Mouse (Mus musculus): ENCODE results near the gene Osbpl11.

The Osbpl11 gene

DNA sequence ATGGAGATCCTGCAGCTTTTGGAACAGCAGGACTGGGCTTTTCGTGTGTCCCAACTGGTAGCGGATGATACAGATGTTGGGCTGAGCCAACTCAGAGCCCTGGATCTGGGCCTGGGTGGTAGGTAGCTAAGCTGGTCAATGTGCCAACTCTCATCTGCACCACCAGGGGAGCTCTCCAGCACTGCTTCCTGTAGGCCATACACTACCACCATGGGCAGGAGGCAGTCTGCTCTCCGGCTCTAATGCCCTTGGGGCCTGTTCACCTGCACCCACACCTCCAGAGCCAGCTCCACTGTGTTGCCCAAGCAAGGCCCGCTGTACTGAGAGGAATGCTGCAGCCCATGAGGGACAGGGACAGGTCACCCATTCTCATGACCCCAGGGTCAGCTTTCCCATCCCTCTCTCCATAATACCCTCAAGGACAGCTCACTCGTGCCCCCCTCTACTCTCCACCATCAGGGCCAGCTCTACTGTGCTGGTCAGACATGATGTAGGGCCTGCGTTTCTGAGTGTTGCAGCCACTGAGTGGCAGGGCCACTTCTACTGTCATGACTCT, 59.3 kb downstream of the Osbpl11 start:
- no peak for DNase-seq

DNA sequence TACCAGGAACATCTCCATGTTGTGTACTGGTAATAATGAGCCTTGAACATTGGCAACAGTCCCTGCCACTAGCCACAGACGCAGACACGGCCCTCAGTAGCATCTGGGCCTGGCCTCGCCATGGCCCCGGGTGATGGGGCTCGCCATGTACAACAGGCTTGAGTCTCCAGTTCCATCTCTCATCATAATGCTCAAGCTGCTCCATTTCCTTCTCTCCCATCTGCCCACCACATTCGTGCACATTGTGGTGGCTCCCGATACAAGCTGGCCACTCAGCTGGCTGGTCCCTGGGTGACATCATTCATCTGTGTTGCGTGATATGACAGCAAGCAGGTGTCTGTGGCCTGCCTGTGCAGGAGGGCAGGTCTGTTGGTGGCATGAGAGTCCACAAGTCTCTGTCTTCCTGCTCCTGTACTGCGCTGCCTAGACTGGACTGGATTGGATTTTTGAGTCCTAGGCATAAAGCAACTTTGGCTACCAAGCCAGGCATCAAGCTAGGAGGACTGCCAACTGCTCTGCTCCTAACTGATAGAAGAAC, 60.1 kb downstream of the Osbpl11 start:
- DNase-seq, result no peak

DNA sequence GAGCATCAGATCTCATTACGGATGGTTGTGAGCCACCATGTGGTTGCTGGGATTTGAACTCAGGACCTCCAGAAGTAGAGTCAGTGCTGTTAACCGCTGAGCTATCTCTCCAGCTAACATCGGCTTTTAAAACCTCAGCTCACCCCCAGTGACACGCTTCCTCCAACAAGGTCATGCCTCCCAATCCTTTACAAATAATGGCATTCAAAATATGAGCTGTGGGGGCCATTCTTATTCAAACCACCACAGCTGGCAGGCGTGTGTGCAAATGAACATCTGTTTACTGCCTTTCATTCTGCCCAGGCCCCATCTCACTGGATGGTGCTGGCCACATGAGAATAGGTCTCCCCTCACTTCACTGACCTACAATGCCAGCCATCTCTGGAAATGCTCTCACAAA, 61.7 kb downstream of the Osbpl11 start:
- DNase-seq, result no peak

DNA sequence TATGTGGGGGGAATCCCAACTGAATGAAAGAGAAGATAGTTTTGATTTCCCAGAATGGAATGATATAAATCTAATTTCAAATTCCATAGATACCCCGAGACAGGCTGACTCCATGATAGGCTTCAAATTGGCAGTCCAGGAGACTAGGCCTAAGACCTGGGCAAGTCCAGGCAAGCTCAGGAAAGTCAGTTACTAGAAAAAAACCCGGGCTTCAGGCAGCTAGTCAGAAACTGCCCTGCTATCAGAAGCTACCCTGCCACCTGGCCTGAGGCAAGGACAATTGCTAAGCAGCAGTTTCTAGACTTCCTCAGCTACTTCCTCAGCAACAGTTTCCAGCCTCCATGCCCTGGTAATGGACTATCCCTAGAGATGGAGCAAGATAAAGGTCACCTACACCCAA, 62.1 kb downstream of the Osbpl11 start:
- DNase-seq, result no peak

DNA sequence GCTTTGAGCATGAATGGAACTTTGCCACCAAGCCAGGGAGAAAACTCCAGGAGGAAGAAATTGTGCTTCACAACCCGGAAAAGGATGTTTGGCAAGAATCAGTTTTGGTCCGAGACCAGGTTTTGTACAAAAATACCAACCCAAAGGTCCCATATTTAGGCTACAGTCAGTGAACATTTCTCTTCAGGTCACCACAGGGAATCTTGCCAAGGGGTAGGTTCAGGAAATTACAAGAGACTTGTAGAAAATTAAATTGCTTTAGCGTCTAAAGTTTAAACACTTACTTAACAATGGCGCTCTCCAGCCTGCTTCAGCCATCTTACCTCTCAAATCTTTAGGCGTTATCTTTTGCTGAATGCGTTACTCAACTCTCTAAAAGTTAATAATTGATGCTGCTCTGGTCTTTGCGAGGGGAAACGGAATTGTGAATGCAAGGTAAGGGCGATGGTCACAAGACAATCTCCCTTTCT, 65.8 kb downstream of the Osbpl11 start:
- DNase-seq, result no peak

DNA sequence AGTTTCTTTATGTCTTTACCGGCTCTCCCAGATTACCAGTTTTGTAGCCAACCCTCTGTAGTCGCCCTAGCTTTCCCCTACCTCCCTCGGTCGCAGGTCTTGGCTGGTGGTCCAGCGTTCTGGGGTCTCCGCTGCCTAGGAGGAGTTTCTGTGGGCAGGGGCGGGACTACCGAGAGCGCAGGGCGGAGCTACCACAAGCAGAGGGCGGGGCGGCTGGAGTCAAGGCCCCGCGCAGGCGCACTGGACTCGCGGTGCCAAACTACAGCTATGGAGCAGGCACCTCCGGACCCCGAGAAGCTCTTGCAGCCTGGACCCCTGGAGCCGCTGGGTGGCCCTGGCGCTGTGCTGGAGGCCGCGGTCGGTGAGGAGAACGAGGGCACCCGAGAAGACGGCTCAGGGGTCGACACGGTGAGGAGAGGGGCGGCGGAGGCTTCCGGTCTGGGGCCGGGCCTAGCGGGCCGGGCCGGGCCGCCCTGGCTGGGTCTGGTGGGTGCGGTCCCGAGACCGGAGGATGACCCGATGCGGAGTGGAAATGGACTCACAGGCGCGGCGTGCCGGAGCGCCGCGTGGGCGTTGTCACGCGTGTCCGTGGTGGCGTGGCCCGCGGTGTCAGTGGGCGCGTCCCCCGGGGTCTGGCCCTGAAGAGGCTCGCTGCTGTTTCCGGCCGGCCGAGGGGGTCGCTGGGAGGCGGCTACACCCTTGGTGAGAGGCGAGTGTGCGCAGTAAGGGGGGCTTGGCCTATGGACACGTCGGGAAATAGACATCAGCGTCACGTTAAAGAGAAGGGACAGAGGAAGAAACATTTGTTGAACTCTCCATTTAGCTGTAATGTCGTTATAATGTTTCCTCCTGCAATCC, 66.6 kb downstream of the Osbpl11 start, which contains the start of gene Snx4:
Gene Snx4 (plus strand): TSS at position 249 of the 858 bp plus-strand sequence.
- DNase-seq, result peak; percentile 87

DNA sequence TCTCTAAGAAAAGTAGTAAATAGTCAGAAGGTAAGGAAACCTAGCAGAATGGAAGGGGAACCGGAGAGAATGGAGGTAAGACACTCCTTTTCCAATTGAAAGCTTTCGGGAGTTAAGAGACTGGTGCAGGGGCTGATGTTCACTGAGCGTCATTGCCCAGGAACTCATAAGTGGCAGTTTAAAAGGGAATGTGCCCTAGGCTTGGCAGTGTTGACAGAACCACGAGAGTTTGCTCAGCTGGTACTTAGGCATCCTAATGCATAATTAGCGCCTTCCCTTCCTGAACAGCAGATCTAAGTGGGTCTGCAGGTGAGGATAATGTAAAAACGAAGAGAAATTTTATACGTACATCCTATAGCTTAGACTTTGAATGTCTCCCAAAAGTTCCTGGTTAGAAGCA, 70.7 kb downstream of the Osbpl11 start:
- DNase-seq, result no peak

DNA sequence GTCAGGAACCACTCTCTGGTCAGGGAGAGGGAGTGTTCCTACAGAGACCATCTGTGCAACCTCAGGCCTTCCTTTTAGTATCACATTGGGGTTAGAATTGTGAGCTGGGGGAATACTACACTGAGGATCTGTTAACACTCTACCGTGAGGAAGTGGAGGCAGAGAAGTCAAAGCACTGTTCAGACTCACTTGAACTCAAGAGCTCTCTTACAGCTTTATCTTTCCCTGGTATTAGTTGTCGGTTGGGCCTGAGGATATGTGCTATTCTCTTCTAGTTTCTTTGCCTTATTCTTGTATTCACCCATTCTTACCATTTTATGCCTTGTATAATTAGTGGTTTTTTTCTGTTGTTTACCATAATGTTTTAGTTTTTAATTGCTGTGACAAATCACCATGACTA, 73.7 kb downstream of the Osbpl11 start:
- DNase-seq, result no peak

DNA sequence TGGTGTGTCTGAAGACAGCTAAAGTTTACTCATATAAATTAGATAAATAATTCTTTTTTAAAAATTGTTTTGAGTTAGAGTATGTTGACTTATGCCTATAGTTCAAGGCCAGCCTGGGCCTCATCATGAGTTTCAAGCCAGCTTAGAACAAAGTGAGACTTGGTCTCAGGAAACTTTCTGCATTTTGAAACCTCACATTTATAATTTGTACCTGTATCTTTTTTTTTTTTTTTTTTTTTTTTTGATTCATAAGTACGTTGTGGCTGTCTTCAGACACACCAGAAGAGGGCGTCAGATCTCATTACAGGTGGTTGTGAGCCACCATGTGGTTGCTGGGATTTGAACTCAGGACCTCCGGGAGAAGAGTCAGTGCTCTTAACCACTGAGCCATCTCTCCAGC, 75.0 kb downstream of the Osbpl11 start:
- DNase-seq, result no peak

DNA sequence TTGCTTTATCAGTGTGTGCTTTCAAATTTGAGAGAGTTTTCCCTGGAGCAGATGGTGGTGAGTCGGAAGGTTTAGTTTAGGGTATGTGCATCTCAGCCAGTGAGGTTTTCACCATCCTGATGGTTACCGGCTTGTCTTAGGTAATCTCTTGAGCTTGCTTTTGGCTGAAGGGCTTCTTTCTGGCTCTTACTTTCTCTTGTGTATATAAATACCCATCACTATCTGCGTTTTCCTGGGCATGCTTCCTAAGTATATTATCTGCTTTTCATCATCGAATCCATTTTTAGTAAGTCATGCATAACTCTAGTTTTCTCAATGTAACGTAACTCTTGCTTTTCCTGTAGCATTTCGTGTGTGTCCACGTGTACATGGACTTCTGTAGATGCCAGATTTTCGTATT, 76.0 kb downstream of the Osbpl11 start:
- no peak for DNase-seq

DNA sequence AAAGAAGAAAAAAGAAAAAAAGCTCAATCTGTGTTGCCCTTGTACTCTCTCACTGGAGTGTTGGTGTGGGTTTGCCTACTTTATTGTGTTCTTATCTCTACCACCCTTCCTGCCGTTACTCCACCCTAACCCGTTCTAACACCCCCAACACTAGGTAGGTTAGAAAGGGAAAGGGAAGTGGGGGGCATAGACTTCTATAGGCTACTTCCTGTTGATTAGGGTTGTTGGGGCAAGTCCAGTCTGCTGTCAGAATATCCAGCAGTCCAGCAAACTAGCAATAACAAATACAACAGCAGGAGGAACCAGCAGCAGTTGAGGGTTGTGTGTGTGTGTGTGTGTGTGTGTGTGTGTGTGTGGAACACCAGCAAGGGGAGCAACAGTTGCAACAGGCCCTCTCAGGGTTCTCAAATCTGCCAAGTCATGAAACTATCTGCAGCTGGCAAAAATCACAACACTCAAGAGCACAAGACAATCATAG, 76.8 kb downstream of the Osbpl11 start:
- no peak for DNase-seq

DNA sequence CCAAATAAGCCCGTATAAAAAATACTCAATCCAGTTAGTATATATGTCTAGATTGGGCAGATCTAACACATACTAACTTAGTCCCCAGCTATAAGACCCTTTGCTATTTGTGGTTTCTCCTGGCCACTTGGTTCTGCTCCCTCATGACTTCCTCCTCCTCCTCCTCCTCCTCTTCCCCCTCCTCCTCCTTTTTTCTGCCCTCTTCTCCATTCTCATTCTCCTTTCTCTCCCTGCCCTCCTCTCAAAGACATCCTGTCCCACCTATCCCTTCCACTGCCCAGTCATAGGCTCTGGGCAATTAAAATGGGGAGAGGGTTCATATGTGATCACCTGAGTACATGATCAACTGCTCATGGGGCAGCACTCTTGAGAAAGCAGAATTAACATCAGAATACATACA, 77.2 kb downstream of the Osbpl11 start:
- DNase-seq, result no peak

DNA sequence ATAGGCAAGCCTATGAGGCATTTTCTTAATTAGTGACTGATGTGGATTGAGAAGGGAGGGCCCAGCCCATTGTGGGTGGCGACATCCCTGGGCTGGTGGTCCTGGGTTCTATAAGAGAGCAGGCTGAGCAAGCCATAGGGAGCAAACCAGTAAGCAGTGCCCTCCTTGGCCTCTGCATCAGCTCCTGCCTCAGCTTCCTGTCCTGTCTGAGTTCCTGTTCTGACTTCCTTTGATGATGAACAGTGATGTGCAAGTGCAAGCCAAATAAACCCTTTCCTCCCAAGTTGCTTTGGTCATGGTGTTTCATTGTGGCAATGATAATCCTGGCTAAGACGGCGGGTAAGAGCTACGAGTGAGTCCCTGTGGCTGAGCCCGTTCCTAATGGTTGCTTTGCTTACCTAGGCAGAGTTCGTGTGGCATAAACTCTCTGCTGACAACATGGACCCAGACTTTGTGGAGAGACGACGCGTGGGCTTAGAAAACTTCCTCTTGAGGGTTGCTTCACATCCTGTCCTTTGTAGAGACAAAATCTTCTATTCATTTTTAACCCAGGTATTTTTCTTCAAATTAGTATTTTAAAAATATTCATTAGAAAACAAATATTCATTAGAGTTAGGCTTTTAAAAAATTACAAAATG, 82.9 kb downstream of the Osbpl11 start:
- DNase-seq, result no peak

DNA sequence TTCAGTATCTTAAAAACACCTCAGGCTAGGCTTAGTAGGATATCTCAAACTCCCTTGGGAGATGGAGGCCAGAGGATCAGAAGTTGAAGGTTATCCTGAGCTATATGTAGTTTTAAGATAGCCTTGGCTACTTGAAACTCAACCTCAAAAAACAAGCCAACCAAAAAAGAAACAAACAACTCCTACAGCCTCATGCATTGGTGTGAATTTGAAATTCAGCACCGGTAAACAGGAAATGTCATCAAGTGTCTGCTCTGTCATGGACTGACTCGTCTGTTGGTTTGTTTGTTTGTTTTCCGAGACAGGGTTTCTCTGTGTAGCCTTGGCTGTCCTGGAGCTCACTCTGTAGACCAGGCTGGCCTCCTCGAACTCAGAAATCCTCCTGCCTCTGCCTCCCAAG, 87.0 kb downstream of the Osbpl11 start:
- no peak for DNase-seq

DNA sequence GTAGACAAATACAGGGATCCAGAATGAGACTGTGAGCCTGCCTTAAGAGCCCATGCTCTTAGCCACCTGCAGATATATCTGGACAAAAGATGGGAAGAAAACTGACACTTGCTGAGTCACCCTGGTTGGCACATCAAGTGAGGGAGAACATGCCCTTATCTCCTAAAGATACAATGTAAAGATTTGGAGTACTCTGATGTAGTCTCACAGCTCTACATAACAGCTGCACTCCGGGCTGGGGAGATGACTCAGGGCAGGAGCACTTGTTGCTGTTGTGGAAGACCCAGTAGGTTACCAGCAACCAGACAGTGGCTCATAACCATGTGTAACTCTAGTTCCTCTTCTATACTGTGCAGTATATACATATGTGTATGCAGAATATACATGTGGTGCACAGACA, 98.2 kb downstream of the Osbpl11 start:
- no peak for DNase-seq

DNA sequence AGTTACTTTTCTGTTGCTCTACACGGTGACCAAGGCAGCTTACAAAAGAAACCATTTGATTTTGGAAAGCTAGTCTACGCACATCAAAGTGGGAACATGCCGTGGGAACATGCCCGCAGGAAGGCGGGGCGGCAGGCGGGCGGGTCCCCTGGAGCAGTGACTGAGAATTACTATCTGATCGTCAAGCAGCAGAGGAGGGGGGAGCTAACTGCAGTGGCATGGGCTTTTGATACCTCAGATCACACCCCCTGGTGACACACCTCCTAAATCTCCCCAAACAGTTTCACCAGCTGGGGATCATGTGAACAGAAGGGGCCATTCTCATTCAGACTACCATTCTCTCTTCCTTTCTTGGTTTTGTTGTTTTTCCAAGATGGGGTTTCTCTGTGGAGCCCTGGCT, 103.7 kb downstream of the Osbpl11 start:
- DNase-seq, result no peak

DNA sequence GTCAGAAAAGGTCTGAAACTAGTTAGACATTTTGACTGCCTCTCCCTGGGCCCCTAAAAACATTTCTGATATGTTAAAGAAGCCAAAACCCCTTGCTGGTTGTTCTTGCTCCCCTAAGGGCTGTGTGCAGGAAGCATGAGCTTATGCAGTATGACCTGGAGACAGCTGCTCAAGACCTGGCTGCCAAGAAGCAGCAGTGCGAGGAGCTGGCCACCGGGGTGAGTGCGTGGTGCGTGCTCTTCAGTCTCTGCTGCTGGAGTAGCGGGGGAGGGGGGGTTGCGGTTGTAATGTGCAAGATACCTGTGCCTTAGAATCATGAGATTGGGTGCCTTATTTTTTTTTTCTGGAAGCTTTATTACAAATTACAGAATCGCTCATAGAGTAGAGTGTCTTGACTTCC, 105.1 kb downstream of the Osbpl11 start:
- peak; percentile 15 for DNase-seq

DNA sequence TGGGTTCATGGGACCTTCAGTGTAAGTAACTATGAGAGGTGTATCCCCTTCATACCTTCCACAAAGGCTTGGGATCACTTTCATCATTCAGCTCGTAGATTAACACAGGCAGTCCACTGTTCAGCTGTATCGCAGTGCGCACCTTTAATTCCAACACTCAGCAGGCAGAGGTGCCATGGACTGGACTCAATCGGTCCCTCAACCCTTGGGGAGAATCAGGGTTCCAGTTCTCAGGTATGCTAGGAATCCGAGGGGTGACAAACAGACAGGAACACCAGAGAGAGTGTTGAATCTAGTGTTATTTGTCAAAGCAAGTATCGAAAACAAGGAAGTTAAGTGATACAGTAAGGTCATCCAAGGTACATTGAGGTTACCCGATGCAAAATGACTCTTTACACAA, 107.4 kb downstream of the Osbpl11 start:
- no peak for DNase-seq

All from cerebellum, adult 11-12 months (tissue).